Mouse (Mus musculus) heart, adult 2 months (tissue): ENCODE results near the gene Crlf1. TPM values are rescaled to one million over a fixed set of nuclear protein-coding genes. Genes with fewer than 3 reads are reported as not detected.

ENCODE experiments used
- DNase-seq, 2 experiments: peaks; one replicate each; pipeline ENCODE4 v3.0.0; 2021
- H3K27ac ChIP-seq: fragments of 200-600 bp; 2 replicates; pipeline ENCODE4 v1.8.1; 2022
- H3K27me3 ChIP-seq: fragments of 200-500 bp; 2 replicates; pipeline ENCODE4 v1.6.1; 2012; ENCODE audit warnings: mild to moderate bottlenecking, low read length, inconsistent platforms, mixed read lengths; ENCODE audit not compliant: control insufficient read depth, insufficient read depth
- H3K36me3 ChIP-seq: fragments of 200-500 bp; 2 replicates; pipeline ENCODE4 v1.6.1; 2012; ENCODE audit warnings: low read length, inconsistent platforms; ENCODE audit not compliant: control insufficient read depth, insufficient read depth
- H3K4me1 ChIP-seq: fragments of 200-500 bp; 2 replicates; pipeline ENCODE4 v1.6.1; 2011; ENCODE audit warnings: low read length; ENCODE audit not compliant: control insufficient read depth, insufficient read depth
- H3K4me3 ChIP-seq: fragments of 200-600 bp; 2 replicates; pipeline ENCODE4 v1.8.1; 2022
- H3K79me2 ChIP-seq: fragments of 200-500 bp; replicated peaks from 2 replicates; pipeline ENCODE4 v1.6.1; 2012; ENCODE audit warnings: mild to moderate bottlenecking, inconsistent platforms, low read length, moderate library complexity, mixed read lengths; ENCODE audit not compliant: control insufficient read depth, insufficient read depth
- H3K9ac ChIP-seq: fragments of 200-500 bp; 2 replicates; pipeline ENCODE4 v1.6.1; 2012; ENCODE audit warnings: low read depth, mild to moderate bottlenecking, control low read depth, inconsistent platforms, low read length, mixed read lengths
- CTCF ChIP-seq: fragments of 200-600 bp; IDR thresholded peaks from 2 replicates; pipeline ENCODE4 v1.8.1; 2022; ENCODE audit warnings: antibody characterized with exemption, mild to moderate bottlenecking, moderate library complexity
- EP300 ChIP-seq: fragments of 200-500 bp; IDR thresholded peaks from 2 replicates; pipeline ENCODE4 v1.6.1; 2011; ENCODE audit warnings: low read depth, low read length, control low read depth; ENCODE audit not compliant: insufficient read depth
- POLR2A ChIP-seq: fragments of 200-500 bp; IDR thresholded peaks from 2 replicates; pipeline ENCODE4 v1.6.1; 2011; ENCODE audit warnings: mild to moderate bottlenecking, low read depth, low read length, control low read depth; ENCODE audit not compliant: insufficient read depth
- WGBS: fragments of 180-500 bp; shearing (Covaris S2); methylation state at CpG from one replicate; pipeline ENCODE4 v1.1.7; 2018; 5-methylcytosine and 5-hydroxymethylcytosine counted together
- intact Hi-C: fragments of 180-260 bp; cut with DNase I; formaldehyde crosslinking; loops from one replicate; pipeline ENCODE4 v1.15.1; 2025
- polyA plus RNA-seq: library from polyadenylated mRNA; depleted of rRNA; stranded (reverse); fragments of >200 nt; gene quantifications from 2 replicates; pipeline ENCODE4 v1.2.3, GENCODE M21; 2012
- total RNA-seq, 2 experiments: library from RNA; stranded (reverse); gene quantifications; 2 replicates each; pipeline ENCODE4 v1.2.3; 2021

Crlf1 gene
- total and polyA plus RNA-seq, 3 experiments = 0.68 to 2.3 (median 0.89) TPM

DNA sequence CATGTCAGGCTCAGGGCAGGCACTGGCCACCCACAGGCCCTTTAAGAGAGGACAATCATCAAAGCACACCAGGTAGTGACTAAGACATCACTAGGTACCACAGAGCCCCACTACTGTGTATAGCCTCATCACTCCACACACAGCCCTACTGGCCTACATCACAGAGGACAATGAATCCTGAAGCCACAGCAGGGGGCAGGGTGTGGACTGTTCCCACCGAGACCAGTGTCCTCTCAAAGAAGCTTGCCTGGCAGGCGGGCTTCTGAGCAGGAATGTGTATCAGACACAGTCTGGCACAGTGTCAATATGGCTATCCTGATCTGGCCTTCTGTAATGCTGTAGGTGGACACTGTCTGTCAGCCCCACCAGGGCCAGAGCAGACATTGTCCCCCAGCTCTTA, 23.0 kb upstream of the Crlf1 start:
- Histone ChIP-seq H3K27ac (peak overlapping the region; percentile 18), H3K27me3 (no peaks in the 10 kb centered on the region), H3K4me3 (no peak overlapping the region), H3K79me2 (no peaks in the 10 kb centered on the region), H3K4me1 (peaks cover 36% of the 10 kb centered on the region), H3K9ac (no peak overlapping the region), H3K36me3 (no peaks in the 10 kb centered on the region)
- no peak for DNase-seq
- intact Hi-C loops = no loop called here
- WGBS = 47% methylated on average over 2 of the region's 2 CpGs
- no peak for TF ChIP-seq POLR2A
- TF ChIP-seq EP300 = no peak
- TF ChIP-seq CTCF = no peak

DNA sequence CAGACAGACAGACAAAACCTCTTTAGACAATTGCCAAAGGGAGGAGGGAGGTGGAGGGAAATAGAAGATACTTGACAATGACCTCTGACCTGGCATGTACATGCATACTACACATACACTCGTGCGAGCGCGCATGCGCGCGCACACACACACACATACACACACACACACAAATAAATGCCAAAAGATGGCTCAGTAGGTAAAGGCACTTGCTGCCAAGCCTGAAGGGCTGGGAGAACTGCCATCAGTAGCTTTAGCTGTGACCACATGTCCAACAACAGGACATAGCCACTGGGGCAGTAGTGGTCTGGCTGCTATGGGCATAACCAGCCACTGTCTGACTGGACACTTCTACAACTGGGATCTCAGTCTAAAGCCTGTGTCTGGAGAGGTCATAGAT, 21.1 kb upstream of the Crlf1 start:
- no peak overlapping the region for H3K9ac ChIP-seq
- no peak overlapping the region for H3K4me3 ChIP-seq
- no peaks in the 10 kb centered on the region; the same call in 1 of the 2 replicates for H3K36me3 ChIP-seq
- no peak overlapping the region for H3K27ac ChIP-seq
- TF ChIP-seq EP300 = no peak
- no peak for TF ChIP-seq POLR2A
- TF ChIP-seq CTCF = no peak
- 98% methylated on average over 7 of the region's 7 CpGs for WGBS
- no peaks in the 10 kb centered on the region for H3K27me3 ChIP-seq
- H3K79me2 ChIP-seq = no peaks in the 10 kb centered on the region
- intact Hi-C loops = loop anchor here (2.0 kb wide), 1 partner anchor 17 kb away; no protein-coding TSS in a partner anchor
- no peak for DNase-seq
- H3K4me1 ChIP-seq = peaks cover 29% of the 10 kb centered on the region

DNA sequence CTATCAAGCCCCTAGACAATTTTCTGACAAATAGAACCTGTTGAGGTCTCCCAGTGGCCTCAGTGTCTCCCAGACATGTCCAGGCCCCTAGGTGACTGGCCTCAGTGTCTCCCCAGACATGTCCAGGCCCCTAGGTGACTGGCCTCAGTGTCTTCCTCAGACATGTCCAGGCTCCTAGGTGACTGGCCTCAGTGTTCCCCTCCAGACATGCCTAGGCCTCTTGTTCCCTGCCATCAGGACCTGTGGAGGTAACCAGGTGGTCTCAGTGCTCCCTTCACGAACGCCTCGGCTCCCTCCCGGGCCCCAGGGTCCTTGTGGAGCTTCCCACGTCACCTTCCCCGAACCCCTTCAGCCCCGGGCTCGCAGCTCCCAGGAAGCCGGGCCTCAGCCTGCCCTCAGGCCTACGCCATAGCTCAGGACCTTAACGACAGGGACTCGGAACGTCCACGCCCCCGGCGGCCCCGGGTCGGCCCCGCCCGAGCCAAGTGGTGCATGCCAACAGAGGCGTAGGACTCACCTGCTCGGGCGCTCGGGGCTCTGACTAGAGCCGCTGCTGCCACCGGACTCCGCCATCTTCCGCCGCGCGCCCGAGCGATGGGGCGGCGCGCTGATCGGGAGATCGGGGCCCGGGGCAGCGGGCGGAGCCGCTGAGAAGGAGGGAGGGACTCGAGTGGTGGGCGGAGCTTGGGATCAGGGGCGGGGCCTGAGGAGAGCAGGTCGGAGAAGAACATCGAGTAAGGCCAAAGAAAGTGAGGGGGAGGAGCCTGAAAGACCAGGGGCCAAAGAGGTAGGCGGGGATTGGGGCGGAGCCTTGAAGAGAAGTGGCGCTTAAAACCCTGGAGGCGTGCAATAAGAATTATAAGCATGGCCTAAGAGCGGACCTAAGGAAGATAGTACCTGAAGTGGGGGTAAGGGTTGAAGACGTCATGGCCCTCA, 16.4 kb upstream of the Crlf1 start, which contains the start of gene Klhl26:
Klhl26 (minus strand) TSS at position 636 of the 936 bp plus-strand sequence.
- peak; percentile 96 to 97 for DNase-seq
- TF ChIP-seq POLR2A (peak; percentile 36; the same call in 1 of the 2 replicates), EP300 (no peak)
- peak within 1 kb of the TSS; percentile 93 for H3K4me3 ChIP-seq
- no peaks in the 10 kb centered on the region for H3K79me2 ChIP-seq
- H3K27me3 ChIP-seq = no peaks in the 10 kb centered on the region
- H3K4me1 ChIP-seq = peaks cover 2% of the 10 kb centered on the region
- WGBS = 1% methylated on average over 53 of the region's 53 CpGs
- intact Hi-C loops = loop anchor here (2.0 kb wide), 2 partner anchors 26 to 38 kb away; partner anchors contain the start of gene Crtc1
- peak within 1 kb of the TSS; percentile 87 for H3K9ac ChIP-seq
- no peaks in the 10 kb centered on the region; the same call in 1 of the 2 replicates for H3K36me3 ChIP-seq
- H3K27ac ChIP-seq = peak within 1 kb of the TSS; percentile 81

DNA sequence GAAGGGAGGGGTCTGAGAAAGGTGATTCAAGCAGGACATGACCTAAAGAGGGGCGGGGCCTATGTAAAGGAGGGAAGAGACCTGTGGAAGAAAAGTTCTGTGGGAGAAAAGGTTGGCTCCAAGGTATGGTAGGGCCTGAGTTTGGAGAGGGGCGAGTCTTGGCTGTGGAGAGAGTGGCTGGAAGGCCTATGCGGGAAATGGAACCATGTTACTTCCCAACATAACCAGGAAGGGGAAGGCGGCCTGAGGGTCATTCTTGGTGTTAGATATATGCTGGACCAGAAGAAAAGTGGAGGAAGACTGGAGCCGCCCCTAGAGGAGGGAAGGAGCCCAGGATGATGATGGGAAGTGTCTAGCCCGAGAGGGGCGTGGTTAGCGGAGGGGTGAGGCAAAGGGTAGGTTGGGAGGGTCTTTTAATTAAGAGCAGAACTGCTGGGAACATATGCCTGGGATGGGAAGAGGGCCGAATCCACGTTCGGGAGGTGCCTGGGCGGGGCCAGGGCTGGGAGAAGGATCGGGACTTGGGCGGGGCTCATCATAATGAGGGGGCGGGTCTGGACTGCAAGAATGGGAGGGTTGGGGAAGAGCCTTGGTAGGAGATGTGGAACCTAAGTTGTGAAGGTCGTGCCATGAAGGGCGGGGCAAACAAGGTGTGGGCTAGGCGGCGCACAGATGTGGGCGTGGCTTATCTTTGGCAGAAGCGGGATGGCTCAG, 15.5 kb upstream of the Crlf1 start:
- H3K9ac ChIP-seq = no peak overlapping the region
- no peak for TF ChIP-seq POLR2A
- no peak for TF ChIP-seq CTCF
- no peak for TF ChIP-seq EP300
- peaks cover 2% of the 10 kb centered on the region for H3K4me1 ChIP-seq
- WGBS = 9% methylated on average over 21 of the region's 21 CpGs
- no peak overlapping the region; the same call in 1 of the 2 replicates for H3K27ac ChIP-seq
- no peaks in the 10 kb centered on the region; the same call in 1 of the 2 replicates for H3K36me3 ChIP-seq
- no peak for DNase-seq
- no peaks in the 10 kb centered on the region for H3K79me2 ChIP-seq
- H3K4me3 ChIP-seq = peak overlapping the region; percentile 93
- intact Hi-C loops = loop anchor here (2.0 kb wide), 2 partner anchors 25 to 39 kb away; partner anchors contain the start of gene Crtc1
- H3K27me3 ChIP-seq = no peaks in the 10 kb centered on the region

DNA sequence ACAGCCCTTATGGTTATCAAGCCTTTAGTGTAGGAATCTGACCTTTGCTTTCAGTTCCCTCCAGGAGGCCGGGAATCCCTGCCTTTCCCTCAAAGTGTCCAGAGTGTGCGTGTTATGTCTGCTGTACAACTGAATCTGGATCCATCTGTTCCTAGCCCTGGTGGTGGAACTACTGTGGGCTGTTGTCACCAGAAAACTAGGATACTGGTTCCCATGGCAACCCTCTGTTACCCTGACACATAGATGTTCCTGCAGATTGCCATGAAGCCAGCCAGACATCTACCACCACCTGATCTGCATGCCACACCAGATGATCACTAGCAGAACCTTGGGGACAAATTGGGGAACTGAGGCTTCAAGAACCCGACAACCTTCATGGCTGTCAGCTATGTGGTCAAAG, 11.1 kb upstream of the Crlf1 start:
- H3K27me3 ChIP-seq = no peaks in the 10 kb centered on the region
- H3K27ac ChIP-seq = no peak overlapping the region
- no peak for TF ChIP-seq EP300
- no peak for TF ChIP-seq CTCF
- no peak for TF ChIP-seq POLR2A
- DNase-seq = no peak
- no peaks in the 10 kb centered on the region for H3K4me1 ChIP-seq
- H3K79me2 ChIP-seq = no peaks in the 10 kb centered on the region
- H3K4me3 ChIP-seq = no peak overlapping the region
- intact Hi-C loops = no loop called here
- no peaks in the 10 kb centered on the region for H3K36me3 ChIP-seq
- no peak overlapping the region for H3K9ac ChIP-seq
- WGBS = 71% methylated on average over 3 of the region's 3 CpGs

DNA sequence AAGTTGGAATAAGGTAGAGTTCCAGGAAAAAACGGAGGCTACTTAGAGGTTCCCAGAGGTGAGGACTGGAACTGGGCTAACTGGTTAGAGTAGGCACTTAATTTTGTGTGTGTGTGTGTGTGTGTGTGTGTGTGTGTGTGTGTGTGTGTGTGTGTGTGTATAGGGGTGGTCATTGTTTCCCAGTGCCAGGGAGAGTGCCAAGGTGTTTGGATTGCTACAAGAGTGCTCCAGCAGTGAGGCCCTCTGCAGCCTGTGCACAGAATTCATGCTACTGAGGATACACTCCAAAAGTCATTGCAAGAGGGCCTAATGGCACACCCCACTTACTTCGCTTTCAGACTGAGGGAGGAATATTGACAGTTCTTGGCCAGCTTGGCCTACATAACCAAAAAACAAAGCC, 10.0 kb upstream of the Crlf1 start:
- 62% methylated on average over 2 of the region's 2 CpGs for WGBS
- intact Hi-C loops = no loop called here
- TF ChIP-seq CTCF = no peak
- TF ChIP-seq EP300 = no peak
- TF ChIP-seq POLR2A = no peak

More for the DNA sequence above, 10.0 kb upstream of the Crlf1 start:
- H3K79me2 ChIP-seq = no peaks in the 10 kb centered on the region
- no peaks in the 10 kb centered on the region for H3K36me3 ChIP-seq
- H3K4me3 ChIP-seq = no peak overlapping the region
- H3K27me3 ChIP-seq = peaks cover 5% of the 10 kb centered on the region
- H3K9ac ChIP-seq = no peak overlapping the region
- H3K27ac ChIP-seq = no peak overlapping the region
- no peak for DNase-seq
- 0 out of 2 replicates have a peak, but pooled peaks cover 1% of the 10 kb centered on the region for H3K4me1 ChIP-seq
